Mouse (Mus musculus) hindbrain, embryonic 15.5 days (tissue): ENCODE measurements around the gene Pdcd11. TPM values are rescaled to one million over a fixed set of nuclear protein-coding genes. Genes with fewer than 3 reads are reported as not detected.

Experiments
- ATAC-seq: fragments of 200-750 bp; cut with Nextera tagmentation; 2 replicates; pipeline ENCODE4 v1.8.0; 2017; ENCODE audit warnings: low read depth, moderate number of reproducible peaks, moderate TSS enrichment; ENCODE audit not compliant: low FRiP score
- H3K27ac ChIP-seq: fragments of 300-500 bp; sonication (generic); replicated peaks from 2 replicates; pipeline ENCODE4 v1.5.1; 2015; ENCODE audit warnings: mild to moderate bottlenecking, inconsistent platforms
- H3K27me3 ChIP-seq: fragments of 300-500 bp; sonication (generic); 2 replicates; pipeline ENCODE4 v1.6.1; 2015; ENCODE audit warnings: control low read depth, inconsistent platforms
- H3K36me3 ChIP-seq: fragments of 300-500 bp; sonication (generic); 2 replicates; pipeline ENCODE4 v1.6.1; 2015; ENCODE audit warnings: control low read depth, inconsistent platforms
- H3K4me1 ChIP-seq: fragments of 300-500 bp; sonication (generic); replicated peaks from 2 replicates; pipeline ENCODE4 v1.6.1; 2015; ENCODE audit warnings: control low read depth, inconsistent platforms
- H3K4me2 ChIP-seq: fragments of 300-500 bp; sonication (generic); 2 replicates; pipeline ENCODE4 v1.6.1; 2015; ENCODE audit warnings: moderate library complexity, mild to moderate bottlenecking, inconsistent platforms
- H3K4me3 ChIP-seq: fragments of 300-500 bp; sonication (generic); 2 replicates; pipeline ENCODE4 v1.5.1; 2015; ENCODE audit warnings: mild to moderate bottlenecking, inconsistent platforms
- H3K9ac ChIP-seq: fragments of 300-500 bp; sonication (generic); 2 replicates; pipeline ENCODE4 v1.6.1; 2015; ENCODE audit warnings: inconsistent platforms
- H3K9me3 ChIP-seq: fragments of 300-500 bp; sonication (generic); 2 replicates; pipeline ENCODE4 v1.6.1; 2016; ENCODE audit warnings: control low read depth, inconsistent platforms
- WGBS: fragments of 180-500 bp; shearing (Covaris S2); methylation state at CpG from one replicate; pipeline ENCODE4 v1.1.7; 2015; 5-methylcytosine and 5-hydroxymethylcytosine counted together
- polyA plus RNA-seq: library from polyadenylated mRNA; unstranded; fragments of >200 nt; fragmentation: Nextera tagmentation; extraction: Ambion mirVana; gene quantifications from 2 replicates; pipeline ENCODE4 v1.2.1, GENCODE M21; 2015

Pdcd11 gene
- polyA plus RNA-seq, 1 experiment from 2014 or later, result 5.1 TPM

DNA sequence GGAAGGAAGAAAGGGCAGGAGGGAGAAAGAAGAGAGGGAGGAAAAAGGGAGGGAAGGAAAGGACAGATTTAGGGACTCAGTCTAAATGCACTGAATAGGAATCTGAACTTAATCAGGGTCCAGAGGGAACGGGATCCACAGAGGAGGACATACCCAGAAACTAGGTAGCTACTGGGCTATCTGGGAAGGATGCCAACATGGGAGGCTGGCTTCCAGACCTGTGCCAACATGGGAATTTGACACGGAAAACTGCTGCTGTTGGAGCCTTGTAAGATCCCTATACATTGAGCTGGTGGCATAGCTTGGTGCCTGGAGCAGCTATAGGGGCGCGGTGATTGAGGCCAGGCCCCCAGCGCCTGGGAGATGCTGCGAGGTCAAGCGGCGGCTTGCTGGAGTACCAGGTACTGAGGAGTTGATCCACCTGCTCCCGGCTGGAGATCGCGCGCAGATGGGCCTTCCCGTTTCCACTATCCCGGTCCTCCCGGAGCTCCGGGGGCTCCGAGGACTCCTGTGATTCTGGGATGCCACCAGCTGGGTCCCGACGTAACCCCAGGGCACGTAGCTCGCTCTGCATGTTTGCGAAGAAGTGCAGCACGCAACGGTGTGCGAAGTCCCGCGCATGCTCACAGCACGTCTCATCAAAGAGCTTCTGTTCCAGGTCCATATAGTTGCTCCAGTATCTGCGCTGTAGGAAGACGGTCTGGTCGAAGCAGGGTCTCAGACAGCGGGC is 60.9 kb downstream of the Pdcd11 start:
- WGBS, result 25% methylated on average over 32 of the region's 32 CpGs
- ATAC-seq, result peak; percentile 73; the same call in 1 of the 2 replicates
- peak overlapping the region; percentile 74 for H3K4me2 ChIP-seq
- H3K27ac ChIP-seq, result peak overlapping the region; percentile 1; the same call in 1 of the 2 replicates
- H3K9ac ChIP-seq, result peak overlapping the region; percentile 47
- H3K4me1 ChIP-seq, result peaks cover 9% of the 10 kb centered on the region
- H3K4me3 ChIP-seq, result peak overlapping the region; percentile 41
- H3K9me3 ChIP-seq, result no peaks in the 10 kb centered on the region
- H3K27me3 ChIP-seq, result no peaks in the 10 kb centered on the region
- no peaks in the 10 kb centered on the region for H3K36me3 ChIP-seq

DNA sequence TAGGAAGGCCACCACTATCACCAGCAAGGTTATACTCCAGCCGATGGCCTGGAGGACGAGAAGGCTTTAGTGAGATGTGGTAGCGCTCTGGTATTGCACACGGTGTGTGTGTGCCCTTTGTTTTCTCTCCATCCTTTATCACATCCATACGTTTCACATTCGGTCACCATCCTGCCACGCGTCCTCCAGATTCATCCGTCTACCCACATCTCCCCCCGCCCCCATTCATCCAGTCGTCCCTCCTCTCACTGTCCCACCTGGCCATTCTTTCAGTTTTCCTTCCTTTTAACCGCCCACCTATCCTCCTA is 61.4 kb downstream of the Pdcd11 start:
- Histone ChIP-seq H3K27me3 (no peaks in the 10 kb centered on the region), H3K4me1 (peaks cover 9% of the 10 kb centered on the region), H3K36me3 (no peaks in the 10 kb centered on the region), H3K9me3 (no peaks in the 10 kb centered on the region), H3K27ac (peak overlapping the region; percentile 1; the same call in 1 of the 2 replicates), H3K9ac (peak overlapping the region; percentile 47; the same call in 1 of the 2 replicates), H3K4me3 (peak overlapping the region; percentile 41), H3K4me2 (peak overlapping the region; percentile 74)
- WGBS, result 68% methylated on average over 12 of the region's 12 CpGs
- no peak for ATAC-seq

- Histone ChIP-seq H3K4me2 (no peak overlapping the region), H3K27me3 (no peaks in the 10 kb centered on the region), H3K27ac (no peak overlapping the region), H3K9ac (no peak overlapping the region), H3K4me3 (no peak overlapping the region), H3K9me3 (no peaks in the 10 kb centered on the region), H3K4me1 (peaks cover 9% of the 10 kb centered on the region), H3K36me3 (no peaks in the 10 kb centered on the region)
- WGBS, result 93% methylated on average over 7 of the region's 7 CpGs
- no peak for ATAC-seq
Observed at GRCm38 (mm10) chr19:47153767-47154166, 63.2 kb downstream of the Pdcd11 start.

- no peaks in the 10 kb centered on the region for H3K9me3 ChIP-seq
- whole genome bisulfite sequencing, result 78% methylated on average over 11 of the region's 11 CpGs
- no peaks in the 10 kb centered on the region for H3K4me1 ChIP-seq
- no peak within 1 kb of the TSS for H3K4me2 ChIP-seq
- ATAC-seq, result no peak
- H3K27ac ChIP-seq, result no peak within 1 kb of the TSS
- H3K36me3 ChIP-seq, result no peaks in the 10 kb centered on the region
- H3K4me3 ChIP-seq, result no peak within 1 kb of the TSS
- no peak within 1 kb of the TSS for H3K9ac ChIP-seq
- no peaks in the 10 kb centered on the region for H3K27me3 ChIP-seq
Observed at GRCm38 (mm10) chr19:47157664-47158063, 67.1 kb downstream of the Pdcd11 start, which contains the start of gene Calhm3. TSS of gene Calhm3 (minus strand) at chr19:47157764.

DNA sequence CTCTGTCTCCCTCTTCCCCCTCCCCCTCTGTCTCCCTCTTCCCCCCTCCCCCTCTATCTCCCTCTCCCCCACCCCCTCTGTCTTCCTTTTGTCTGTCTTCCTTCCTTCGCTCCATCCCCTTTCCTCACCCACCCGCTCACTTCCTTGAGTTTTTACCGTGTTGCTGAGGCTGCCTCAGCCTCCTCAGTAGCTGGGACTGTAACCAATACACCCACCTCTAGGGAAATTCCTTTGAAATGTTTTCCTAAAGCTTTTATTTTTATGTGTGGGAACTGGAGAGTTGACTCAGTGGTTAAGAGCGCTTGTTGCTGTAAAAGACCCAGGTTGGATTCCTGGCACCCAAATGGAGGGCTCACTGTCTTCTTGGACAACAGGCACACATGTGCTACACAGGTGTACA is 71.1 kb downstream of the Pdcd11 start:
- 58% methylated on average over 4 of the region's 4 CpGs for WGBS
- H3K27ac ChIP-seq, result no peak overlapping the region
- H3K36me3 ChIP-seq, result no peaks in the 10 kb centered on the region
- no peak overlapping the region for H3K9ac ChIP-seq
- H3K4me3 ChIP-seq, result no peak overlapping the region
- no peaks in the 10 kb centered on the region for H3K9me3 ChIP-seq
- ATAC-seq, result no peak
- H3K4me2 ChIP-seq, result no peak overlapping the region
- no peaks in the 10 kb centered on the region for H3K27me3 ChIP-seq
- no peaks in the 10 kb centered on the region for H3K4me1 ChIP-seq

GRCm38 (mm10) chr19:47163176-47163744 is 72.7 kb downstream of the Pdcd11 start:
- no peaks in the 10 kb centered on the region for H3K36me3 ChIP-seq
- no peak for ATAC-seq
- H3K4me3 ChIP-seq, result no peak overlapping the region
- 95% methylated on average over 6 of the region's 6 CpGs for WGBS
- H3K9ac ChIP-seq, result no peak overlapping the region
- no peak overlapping the region for H3K27ac ChIP-seq
- no peak overlapping the region for H3K4me2 ChIP-seq
- no peaks in the 10 kb centered on the region for H3K9me3 ChIP-seq
- peaks cover under 1% of the 10 kb centered on the region; the same call in 1 of the 2 replicates for H3K4me1 ChIP-seq
- no peaks in the 10 kb centered on the region for H3K27me3 ChIP-seq

DNA sequence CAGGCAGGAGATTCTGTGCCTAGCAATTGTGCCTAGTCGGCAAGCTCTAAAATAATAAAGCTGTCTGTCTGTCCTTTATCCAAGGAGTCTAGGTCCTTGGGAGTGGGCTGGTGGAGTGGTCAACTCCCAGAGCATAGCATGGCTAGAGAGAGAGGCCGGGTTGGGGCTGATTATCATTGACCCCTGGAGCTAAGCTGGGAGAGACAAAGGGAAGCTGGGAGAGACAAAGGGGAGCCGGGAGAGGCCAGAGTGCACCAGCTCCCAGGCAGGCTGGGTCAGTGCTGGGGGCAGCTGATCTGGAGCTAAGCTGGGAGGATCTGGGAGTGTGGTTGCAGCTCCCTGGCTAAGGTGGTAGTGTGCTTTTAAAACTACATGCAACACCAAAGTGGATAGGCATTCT is 76.2 kb downstream of the Pdcd11 start:
- Histone ChIP-seq H3K4me2 (no peak overlapping the region), H3K36me3 (no peaks in the 10 kb centered on the region), H3K27me3 (no peaks in the 10 kb centered on the region), H3K4me3 (no peak overlapping the region), H3K9me3 (no peaks in the 10 kb centered on the region), H3K9ac (no peak overlapping the region), H3K27ac (no peak overlapping the region), H3K4me1 (peaks cover 7% of the 10 kb centered on the region)
- no peak for ATAC-seq
- WGBS, result 13% methylated on average over 3 of the region's 3 CpGs

DNA sequence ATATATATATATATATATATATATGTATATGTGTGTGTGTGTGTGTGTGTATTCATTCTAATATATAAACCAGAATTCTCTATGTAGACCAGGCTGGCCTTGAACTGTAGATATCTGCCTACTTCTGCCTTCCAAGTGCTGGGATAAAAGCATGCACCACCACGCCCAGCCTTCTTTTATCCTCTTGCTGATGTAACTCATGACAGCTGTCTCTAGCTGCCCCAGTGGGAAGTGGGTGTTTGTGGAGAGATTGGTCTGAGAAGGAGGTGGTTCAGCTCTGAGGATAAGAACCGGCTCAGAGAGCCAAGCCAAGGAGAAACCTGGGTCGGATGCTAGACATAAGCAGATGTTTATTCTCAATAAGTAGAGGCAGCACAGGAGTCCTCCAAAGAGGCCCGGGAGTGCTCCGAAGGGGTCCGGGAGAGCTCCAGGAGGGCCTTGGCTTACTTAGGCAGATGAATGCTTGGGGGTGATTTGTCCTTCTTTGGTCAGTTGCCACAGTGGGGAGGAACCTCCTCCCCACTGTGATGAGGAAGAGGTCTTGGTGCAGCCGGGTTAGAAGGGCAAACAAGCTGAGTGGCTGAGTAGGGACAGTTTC is 77.1 kb downstream of the Pdcd11 start:
- Histone ChIP-seq H3K36me3 (no peaks in the 10 kb centered on the region), H3K4me3 (no peak overlapping the region), H3K4me2 (no peak overlapping the region), H3K27ac (no peak overlapping the region), H3K9ac (no peak overlapping the region), H3K9me3 (no peaks in the 10 kb centered on the region), H3K4me1 (peaks cover 7% of the 10 kb centered on the region), H3K27me3 (no peaks in the 10 kb centered on the region)
- whole genome bisulfite sequencing, result 59% methylated on average over 7 of the region's 7 CpGs
- ATAC-seq, result no peak

DNA sequence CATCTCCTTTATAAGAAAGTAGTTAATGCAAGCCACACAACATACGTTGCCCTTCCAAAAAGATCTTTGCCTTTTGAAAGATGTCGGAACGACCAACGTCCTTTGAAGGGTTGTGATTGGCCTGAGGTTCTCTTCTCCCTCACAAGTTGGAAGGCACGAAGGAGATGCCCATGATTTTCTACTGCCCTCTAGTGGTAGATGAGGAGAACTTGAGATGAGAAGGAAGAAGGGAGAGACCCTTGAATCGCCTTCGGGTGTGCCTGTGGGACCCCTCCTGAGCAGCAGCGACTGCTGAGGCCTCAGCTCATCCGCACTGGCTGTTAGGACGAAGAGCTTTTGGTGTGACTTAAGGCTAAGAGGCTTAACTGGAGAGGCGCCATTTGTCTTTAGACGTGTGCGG is 77.7 kb downstream of the Pdcd11 start:
- Histone ChIP-seq H3K27me3 (no peaks in the 10 kb centered on the region), H3K4me1 (peaks cover 7% of the 10 kb centered on the region), H3K4me2 (peak overlapping the region; percentile 30), H3K36me3 (no peaks in the 10 kb centered on the region), H3K9me3 (no peaks in the 10 kb centered on the region), H3K9ac (no peak overlapping the region), H3K27ac (no peak overlapping the region), H3K4me3 (no peak overlapping the region)
- WGBS, result 13% methylated on average over 13 of the region's 13 CpGs
- no peak for ATAC-seq

- ATAC-seq, result peak; percentile 61; the same call in 1 of the 2 replicates
- peak overlapping the region; percentile 30 for H3K4me2 ChIP-seq
Observed at GRCm38 (mm10) chr19:47168793-47169412, 78.3 kb downstream of the Pdcd11 start.

DNA sequence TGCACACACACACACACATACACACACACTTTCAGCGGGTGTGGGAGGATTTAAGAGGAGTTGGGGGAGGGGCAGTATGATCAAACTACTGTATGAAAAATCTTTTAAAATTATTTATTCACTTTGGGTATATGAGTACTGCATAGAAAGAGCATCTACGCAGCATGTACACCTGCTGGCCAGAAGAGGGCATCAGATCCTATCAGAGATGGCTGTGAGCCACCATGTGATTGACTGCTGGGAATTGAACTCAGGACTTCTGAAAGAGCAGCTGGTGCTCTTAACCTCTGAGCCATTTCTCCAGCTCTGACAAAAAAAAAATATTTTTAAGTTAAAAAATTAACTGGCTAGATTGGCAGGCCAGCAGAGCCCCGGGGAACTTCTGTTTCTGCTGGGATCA is 83.9 kb downstream of the Pdcd11 start:
- H3K4me1 ChIP-seq, result peaks cover 7% of the 10 kb centered on the region
- H3K9me3 ChIP-seq, result no peaks in the 10 kb centered on the region
- no peak overlapping the region for H3K4me2 ChIP-seq
- no peak overlapping the region for H3K27ac ChIP-seq
- no peak overlapping the region for H3K9ac ChIP-seq
- WGBS, result 51% methylated on average over 3 of the region's 3 CpGs
- ATAC-seq, result no peak
- no peak overlapping the region for H3K4me3 ChIP-seq
- H3K36me3 ChIP-seq, result no peaks in the 10 kb centered on the region
- H3K27me3 ChIP-seq, result no peaks in the 10 kb centered on the region

More at GRCm38 (mm10) chr19:47168793-47169412, 78.3 kb downstream of the Pdcd11 start:
- no peaks in the 10 kb centered on the region for H3K27me3 ChIP-seq
- no peak overlapping the region for H3K4me3 ChIP-seq
- no peaks in the 10 kb centered on the region for H3K9me3 ChIP-seq
- H3K36me3 ChIP-seq, result no peaks in the 10 kb centered on the region
- 24% methylated on average over 11 of the region's 11 CpGs for WGBS
- H3K9ac ChIP-seq, result no peak overlapping the region
- H3K27ac ChIP-seq, result no peak overlapping the region
- H3K4me1 ChIP-seq, result peaks cover 7% of the 10 kb centered on the region

- Histone ChIP-seq H3K9me3 (no peaks in the 10 kb centered on the region), H3K27me3 (no peaks in the 10 kb centered on the region), H3K4me2 (no peak overlapping the region), H3K36me3 (no peaks in the 10 kb centered on the region), H3K4me1 (peaks cover 17% of the 10 kb centered on the region), H3K27ac (no peak overlapping the region), H3K9ac (no peak overlapping the region), H3K4me3 (no peak overlapping the region)
- WGBS, result 66% methylated on average over 2 of the region's 2 CpGs
- no peak for ATAC-seq
Observed at GRCm38 (mm10) chr19:47175472-47175871, 84.9 kb downstream of the Pdcd11 start.
